Mouse (Mus musculus) thymus, postnatal 14 days (tissue): ENCODE data around the gene Aqp5.

Experiments
- DNase-seq: peaks from one replicate; pipeline ENCODE4 v3.0.0; 2021

Aqp5 gene

DNA sequence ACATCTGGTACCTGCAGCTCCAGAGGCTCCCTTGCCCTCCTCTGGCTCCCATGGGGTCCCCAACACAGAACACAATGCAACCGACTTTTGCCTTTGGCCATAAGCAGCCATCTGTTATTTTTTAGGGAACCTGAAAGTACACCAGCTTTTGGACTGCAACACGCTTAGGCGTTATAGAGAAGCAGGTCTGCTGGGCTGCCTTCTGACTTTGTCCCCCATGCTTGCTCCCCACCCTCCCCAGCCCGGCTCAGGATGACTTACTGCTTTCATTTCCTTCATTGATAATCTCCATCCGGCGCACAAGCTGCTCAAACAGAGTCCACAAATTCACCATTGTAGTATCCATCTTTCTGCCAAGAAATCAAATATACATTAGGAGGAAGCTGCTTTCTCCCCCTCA lies 52.0 kb downstream of the Aqp5 start:
- DNase-seq = no peak

DNA sequence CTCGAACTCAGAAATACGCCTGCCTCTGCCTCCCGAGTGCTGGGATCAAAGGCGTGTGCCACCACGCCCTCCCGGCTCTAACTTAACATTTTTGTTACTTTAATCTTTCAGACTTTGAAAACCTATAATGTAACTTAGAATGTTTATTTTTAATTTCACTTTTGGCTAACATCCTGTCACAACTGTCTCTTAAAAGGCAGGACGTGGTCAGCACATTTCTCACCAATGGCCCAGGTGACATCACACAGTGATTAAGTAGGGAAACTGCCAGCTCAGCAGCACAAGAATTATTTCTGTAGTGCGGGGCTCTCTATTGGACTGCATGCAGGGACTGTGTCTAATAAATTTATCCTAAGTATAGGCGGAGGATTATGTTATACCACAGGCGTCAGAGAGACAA lies 53.2 kb downstream of the Aqp5 start:
- DNase-seq = no peak
